In the genomic region with DNA sequence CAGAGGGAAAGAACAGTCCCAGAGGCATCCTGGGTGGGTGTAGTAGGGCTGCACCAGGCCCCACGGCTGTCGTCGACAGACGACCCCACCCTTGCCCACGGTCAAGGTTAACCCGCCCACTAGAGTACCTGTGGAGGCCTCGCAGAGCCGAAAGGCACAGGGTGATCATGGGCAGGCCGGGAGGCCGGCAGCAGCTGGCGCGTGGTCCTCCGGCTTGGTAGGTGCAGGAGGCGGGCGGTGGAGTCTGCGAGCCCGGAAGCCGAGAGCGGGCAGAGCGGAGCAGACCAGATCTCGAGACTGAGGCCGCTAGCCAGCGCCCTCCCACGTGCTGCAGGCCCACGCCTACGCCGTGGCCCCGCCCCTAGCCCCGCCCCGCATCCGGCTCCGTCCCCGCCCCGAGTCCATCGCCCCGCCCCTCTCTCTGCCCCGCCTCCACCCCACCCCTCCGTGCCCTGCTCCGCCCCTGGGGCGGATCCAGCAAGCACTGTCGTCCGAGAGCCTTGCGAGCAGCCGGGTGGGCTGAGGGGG, we compare ENCODE assay signal across 8 mouse cellular contexts. TPM values are rescaled to one million over a fixed set of nuclear protein-coding genes. Genes with fewer than 3 reads are reported as not detected.
DNase-seq lines count a peak whose midpoint lies in the region; ATAC-seq and TF ChIP-seq lines count a peak whose summit lies in the region.

A gene (minus strand): TSS at position 327 of the 528 bp plus-strand sequence.
A gene (plus strand): TSS at position 454 of the 528 bp plus-strand sequence.

- no peak for TF ChIP-seq CTCF in bone marrow, adult 2 months (IDR thresholded peaks at IDR 0.05; ENCODE audit: control insufficient read depth, insufficient read depth, low read length)

- H3K36me3 ChIP-seq in embryonic facial prominence, embryonic 14.5 days (ENCODE audit: control insufficient read depth, insufficient read depth, low read length) = peaks cover 5% of the 10 kb centered on the region; the same call in 1 of the 2 replicates
- peaks cover 6% of the 10 kb centered on the region; the same call in 1 of the 2 replicates for H3K36me3 ChIP-seq in limb, embryonic 12.5 days
- H3K36me3 ChIP-seq in midbrain, embryonic 14.5 days (ENCODE audit: control insufficient read depth, insufficient read depth, low read length) = peaks cover under 1% of the 10 kb centered on the region; the same call in 1 of the 2 replicates

- peak within 1 kb of the TSS; percentile 76 for H3K4me3 ChIP-seq in bone marrow, adult 2 months (replicated peaks; ENCODE audit: control insufficient read depth, low read depth, low read length)
- peak within 1 kb of the TSS; percentile 59 for H3K4me3 ChIP-seq in embryonic facial prominence, embryonic 14.5 days (ENCODE audit: low read depth, low read length)
- H3K4me3 ChIP-seq in limb, embryonic 12.5 days (replicated peaks) = peak within 1 kb of the TSS; percentile 80
- peak within 1 kb of the TSS; percentile 85 for H3K4me3 ChIP-seq in midbrain, embryonic 14.5 days (replicated peaks; ENCODE audit: low read depth, low read length)

- peak within 1 kb of the TSS; percentile 45 for H3K27ac ChIP-seq in bone marrow, adult 2 months (ENCODE audit: control insufficient read depth, insufficient read depth, low read depth, low read length, poor library complexity)
- H3K27ac ChIP-seq in embryonic facial prominence, embryonic 14.5 days (replicated peaks; ENCODE audit: low read depth, low read length) = peak within 1 kb of the TSS; percentile 48
- peak within 1 kb of the TSS; percentile 77 for H3K27ac ChIP-seq in limb, embryonic 12.5 days
- H3K27ac ChIP-seq in midbrain, embryonic 14.5 days (replicated peaks; ENCODE audit: low read depth, low read length) = peak within 1 kb of the TSS; percentile 82

- H3K4me1 ChIP-seq in bone marrow, adult 2 months (ENCODE audit: control insufficient read depth, insufficient read depth, low read length) = no peaks in the 10 kb centered on the region; the same call in 1 of the 2 replicates
- peaks cover 5% of the 10 kb centered on the region for H3K4me1 ChIP-seq in embryonic facial prominence, embryonic 14.5 days (ENCODE audit: control insufficient read depth, insufficient read depth, low read length)
- H3K4me1 ChIP-seq in limb, embryonic 12.5 days (replicated peaks) = peaks cover 9% of the 10 kb centered on the region; the same call in 1 of the 2 replicates
- H3K4me1 ChIP-seq in midbrain, embryonic 14.5 days (ENCODE audit: control insufficient read depth, insufficient read depth, low read length) = peaks cover 21% of the 10 kb centered on the region

- DNase-seq in A20 (ENCODE audit: low read depth, low spot score) = peak; percentile 93
- peak; percentile 95 for DNase-seq in embryonic facial prominence, embryonic 14.5 days (ENCODE audit: low spot score)
- peak; percentile 60 for DNase-seq in heart, adult 8-10 months (ENCODE audit: low spot score)
- DNase-seq in kidney, adult 8-10 months = peak; percentile 87 to 88
- peak; percentile 95 for DNase-seq in midbrain, embryonic 14.5 days
- DNase-seq in spleen, adult 18-20 months = peak; percentile 77 to 80

- peak within 1 kb of the TSS; percentile 74 for H3K9ac ChIP-seq in embryonic facial prominence, embryonic 14.5 days (ENCODE audit: low read depth, low read length)
- H3K9ac ChIP-seq in limb, embryonic 12.5 days (replicated peaks) = peak within 1 kb of the TSS; percentile 76
- H3K9ac ChIP-seq in midbrain, embryonic 14.5 days (replicated peaks; ENCODE audit: low read length) = peak within 1 kb of the TSS; percentile 76

- TF ChIP-seq POLR2A in bone marrow, adult 2 months (IDR thresholded peaks at IDR 0.05; ENCODE audit: borderline replicate concordance, control insufficient read depth, low read depth, low read length) = peak; percentile 49; the same call in 1 of the 2 replicates

- peak within 1 kb of the TSS; percentile 100 for H3K4me2 ChIP-seq in embryonic facial prominence, embryonic 14.5 days (ENCODE audit: low read depth, low read length)
- H3K4me2 ChIP-seq in limb, embryonic 12.5 days = peak within 1 kb of the TSS; percentile 99
- peak within 1 kb of the TSS; percentile 95 for H3K4me2 ChIP-seq in midbrain, embryonic 14.5 days (ENCODE audit: low read length)

- peaks cover 8% of the 10 kb centered on the region; the same call in 1 of the 2 replicates for H3K9me3 ChIP-seq in embryonic facial prominence, embryonic 14.5 days (ENCODE audit: control insufficient read depth, low read length)
- H3K9me3 ChIP-seq in limb, embryonic 12.5 days = peaks cover 3% of the 10 kb centered on the region; the same call in 1 of the 2 replicates
- H3K9me3 ChIP-seq in midbrain, embryonic 14.5 days (ENCODE audit: control insufficient read depth, low read length) = 0 out of 2 replicates have a peak, but pooled peaks cover 4% of the 10 kb centered on the region

- H3K27me3 ChIP-seq in embryonic facial prominence, embryonic 14.5 days (replicated peaks; ENCODE audit: control insufficient read depth, insufficient read depth, low read length) = no peaks in the 10 kb centered on the region
- no peaks in the 10 kb centered on the region for H3K27me3 ChIP-seq in limb, embryonic 12.5 days
- H3K27me3 ChIP-seq in midbrain, embryonic 14.5 days (ENCODE audit: control insufficient read depth, insufficient read depth, low read length) = no peaks in the 10 kb centered on the region

- ATAC-seq in embryonic facial prominence, embryonic 14.5 days (ENCODE audit: low read depth) = peak; percentile 97
- peak; percentile 97 for ATAC-seq in limb, embryonic 12.5 days (ENCODE audit: insufficient number of reproducible peaks, insufficient read depth, low FRiP score, low TSS enrichment, low read depth)
- ATAC-seq in midbrain, embryonic 14.5 days (ENCODE audit: low FRiP score, low TSS enrichment) = peak; percentile 95

- under 1% methylated on average over 44 of the region's 44 CpGs for WGBS in bone marrow, adult 2 months
- 0% methylated on average over 2 of the region's 44 CpGs for WGBS in embryonic facial prominence, embryonic 14.5 days
- WGBS in limb, embryonic 12.5 days = 0% methylated on average over 39 of the region's 44 CpGs
- WGBS in midbrain, embryonic 14.5 days = 0% methylated on average over 38 of the region's 44 CpGs

RNA-seq across cellular contexts. Expression of the first gene that starts in this region (rescaled TPM):
- polyA plus RNA-seq in bone marrow, adult 2 months (2011; ENCODE audit: insufficient read depth, insufficient read length, low replicate concordance, missing spikeins) = 3.6 and 12.4 TPM in 2 replicates
- polyA plus RNA-seq in embryonic facial prominence, embryonic 14.5 days (2014; fragmentation: Nextera tagmentation; extraction: Ambion mirVana) = 20.2 and 21.5 TPM in 2 replicates
- total RNA-seq in heart, adult 8-10 months (2022) = 10 to 100 TPM; 10.5 to 13.8 (median 11.0) TPM
- polyA plus RNA-seq in limb, embryonic 12.5 days (2016; fragmentation: Nextera tagmentation; extraction: Ambion mirVana) = 17.2 and 17.6 TPM in 2 replicates
- polyA plus RNA-seq in midbrain, embryonic 14.5 days (2014; fragmentation: Nextera tagmentation; extraction: Ambion mirVana) = 58.2 and 69.1 TPM in 2 replicates

RNA-seq across cellular contexts. Expression of the second gene that starts in this region (rescaled TPM):
- polyA plus RNA-seq in bone marrow, adult 2 months (2011; ENCODE audit: insufficient read depth, insufficient read length, low replicate concordance, missing spikeins) = 1.1 TPM in 1 of 2 replicates, not detected in the other
- polyA plus RNA-seq in embryonic facial prominence, embryonic 14.5 days (2014; fragmentation: Nextera tagmentation; extraction: Ambion mirVana) = 8.0 and 8.9 TPM in 2 replicates
- total RNA-seq in heart, adult 8-10 months (2022) = under 1 TPM; 0.60 to 0.84 (median 0.71) TPM
- 7.4 and 9.4 TPM in 2 replicates for polyA plus RNA-seq in limb, embryonic 12.5 days (2016; fragmentation: Nextera tagmentation; extraction: Ambion mirVana)
- polyA plus RNA-seq in midbrain, embryonic 14.5 days (2014; fragmentation: Nextera tagmentation; extraction: Ambion mirVana) = 21.3 and 32.3 TPM in 2 replicates

Comparison
In these comparisons a context has a peak if more than half of its experiments do, and no peak if none do; other contexts are left out.
1. Peak in every context shown above with its lines: DNase-seq, ATAC-seq, H3K4me3 ChIP-seq and H3K27ac ChIP-seq.